Mouse (Mus musculus) olfactory bulb, adult 2 months (tissue): ENCODE data around the gene Gm3336.

Source experiments
- CTCF ChIP-seq: fragments of 200-500 bp; IDR thresholded peaks from 2 replicates; pipeline ENCODE4 v1.5.1; 2012; ENCODE audit warnings: low read depth, mild to moderate bottlenecking, low read length, moderate library complexity; ENCODE audit not compliant: insufficient read depth
- POLR2A ChIP-seq: fragments of 200-500 bp; IDR thresholded peaks from 2 replicates; pipeline ENCODE4 v1.6.1; 2012; ENCODE audit warnings: mild to moderate bottlenecking, low read depth, low read length, moderate library complexity; ENCODE audit not compliant: insufficient read depth

GRCm38 (mm10) chr8:70673079-70673856, 45.1 kb upstream of the Gm3336 start, which contains the start of gene Lsm4:
- 0 out of 2 replicates have a peak, but pooled peaks have one; percentile 19 for TF ChIP-seq POLR2A
- TF ChIP-seq CTCF = peak; percentile 82
